Mouse (Mus musculus): ENCODE data around the gene Lrrc57.

Lrrc57 gene

GRCm38 (mm10) chr2:120608830-120609723, at the start of gene Lrrc57, which contains the start of gene Haus2:
Lrrc57 (minus strand) TSS chr2:120609520.
Haus2 (plus strand) TSS chr2:120609383.
- in situ Hi-C loops (cut with MboI, MseI) = loop anchor here (5.0 kb wide), 1 partner anchor 127 kb away; no protein-coding TSS in a partner anchor

GRCm38 (mm10) chr2:120658486-120658885, 49.2 kb upstream of the Lrrc57 start:
- in situ Hi-C loops (cut with MboI, MseI) = no loop called here

- in situ Hi-C loops (cut with MboI, MseI) = no loop called here
These were observed 47.4 kb upstream of the Lrrc57 start for GRCm38 (mm10) chr2:120656711-120657110.

- in situ Hi-C loops (cut with MboI, MseI) = no loop called here
These were observed 46.6 kb upstream of the Lrrc57 start for GRCm38 (mm10) chr2:120655905-120656304.

- in situ Hi-C loops (cut with MboI, MseI) = no loop called here
These were observed 45.4 kb upstream of the Lrrc57 start for GRCm38 (mm10) chr2:120654693-120655092.

- in situ Hi-C loops (cut with MboI, MseI) = no loop called here
These were observed 43.6 kb upstream of the Lrrc57 start for GRCm38 (mm10) chr2:120652925-120653284.

- in situ Hi-C loops (cut with MboI, MseI) = no loop called here
These were observed 43.1 kb upstream of the Lrrc57 start for GRCm38 (mm10) chr2:120652256-120652924.

GRCm38 (mm10) chr2:120646777-120647176, 37.5 kb upstream of the Lrrc57 start:
- in situ Hi-C loops (cut with MboI, MseI) = no loop called here

GRCm38 (mm10) chr2:120643836-120644235, 34.5 kb upstream of the Lrrc57 start:
- in situ Hi-C loops (cut with MboI, MseI) = no loop called here

GRCm38 (mm10) chr2:120640835-120641234, 31.5 kb upstream of the Lrrc57 start:
- in situ Hi-C loops (cut with MboI, MseI) = no loop called here

- in situ Hi-C loops (cut with MboI, MseI) = no loop called here
These were observed 22.6 kb upstream of the Lrrc57 start for GRCm38 (mm10) chr2:120631957-120632356.

GRCm38 (mm10) chr2:120631521-120631920, 22.2 kb upstream of the Lrrc57 start:
- in situ Hi-C loops (cut with MboI, MseI) = no loop called here

- in situ Hi-C loops (cut with MboI, MseI) = no loop called here
These were observed 21.3 kb upstream of the Lrrc57 start for GRCm38 (mm10) chr2:120630655-120631054.

GRCm38 (mm10) chr2:120630246-120630645, 20.9 kb upstream of the Lrrc57 start:
- in situ Hi-C loops (cut with MboI, MseI) = no loop called here

- in situ Hi-C loops (cut with MboI, MseI) = no loop called here
These were observed 19.8 kb upstream of the Lrrc57 start, which contains the start of gene Stard9 for GRCm38 (mm10) chr2:120628886-120629735. Stard9 (plus strand) TSS chr2:120629121.

- in situ Hi-C loops (cut with MboI, MseI) = no loop called here
These were observed 19.0 kb upstream of the Lrrc57 start for GRCm38 (mm10) chr2:120628076-120628865.

- in situ Hi-C loops (cut with MboI, MseI) = no loop called here
These were observed 13.6 kb upstream of the Lrrc57 start for GRCm38 (mm10) chr2:120622920-120623319.

GRCm38 (mm10) chr2:120619538-120619937, 10.2 kb upstream of the Lrrc57 start:
- in situ Hi-C loops (cut with MboI, MseI) = no loop called here

- in situ Hi-C loops (cut with MboI, MseI) = no loop called here
These were observed 7.2 kb upstream of the Lrrc57 start for GRCm38 (mm10) chr2:120616279-120617163.
